Mouse (Mus musculus): Measurements from ENCODE around the gene Sgca. TPM values are rescaled to one million over a fixed set of nuclear protein-coding genes. Genes with fewer than 3 reads are reported as not detected.
A peak's percentile ranks its signal among the peaks of the same experiment; 100 is the strongest.

Sgca gene
- polyA plus RNA-seq, 1 experiment from 2014 or later: 0.24 TPM

DNA sequence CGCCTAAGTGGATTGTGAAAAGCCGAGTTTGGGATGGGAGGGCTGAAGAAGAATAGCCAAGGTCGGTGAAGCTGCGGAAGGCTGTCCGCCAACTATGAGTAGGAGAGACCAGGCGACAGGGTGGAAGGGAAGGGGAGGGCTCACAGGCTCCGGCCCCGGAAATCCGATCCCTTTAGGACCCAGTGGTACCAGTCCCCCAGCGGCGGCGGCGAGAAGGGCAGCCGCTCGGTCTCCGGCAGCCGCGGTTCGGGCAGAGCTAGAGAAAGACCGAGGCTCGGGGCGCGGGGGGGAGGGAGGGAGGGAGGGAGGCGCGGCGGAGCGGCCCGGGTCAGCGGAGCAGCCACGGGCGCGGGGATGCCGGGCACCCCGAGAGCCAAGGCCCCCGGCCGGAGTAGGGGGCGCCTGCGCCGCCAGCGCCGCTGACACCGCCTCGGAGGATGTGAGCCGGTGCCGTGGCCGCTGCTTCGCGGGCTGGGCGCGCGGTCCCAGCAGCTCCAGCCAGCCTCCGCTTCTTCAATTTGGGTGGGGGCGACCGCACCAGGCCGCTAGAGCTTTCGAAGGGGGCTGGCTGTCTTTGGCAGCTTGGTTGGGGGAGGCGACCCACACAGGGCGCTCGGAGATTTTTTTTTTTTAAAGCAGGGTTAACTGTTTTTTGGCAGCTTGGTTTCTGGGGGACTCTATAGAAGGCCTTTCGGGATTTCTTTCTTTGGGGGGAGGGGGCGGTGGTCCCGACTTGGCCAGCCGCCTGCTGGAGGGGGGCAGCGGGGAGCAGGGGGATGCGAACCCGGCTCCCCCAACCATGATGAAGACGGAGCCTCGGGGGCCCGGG lies 14.8 kb upstream of the Sgca start, which contains the start of gene Ppp1r9b:
Gene Ppp1r9b (plus strand): TSS at position 287 of the 829 bp plus-strand sequence.
- Histone ChIP-seq H3K9me3 (ENCODE audit: control insufficient read depth, low read length) (no peaks in the 10 kb centered on the region), H3K36me3 (ENCODE audit: control insufficient read depth, insufficient read depth, low read length) (peaks cover 11% of the 10 kb centered on the region; the same call in 1 of the 2 replicates), H3K4me2 (replicated peaks; ENCODE audit: low read depth, low read length) (peak within 1 kb of the TSS; percentile 99), H3K4me3 (ENCODE audit: low read length) (peak within 1 kb of the TSS; percentile 94), H3K27me3 (ENCODE audit: control insufficient read depth, insufficient read depth, low read length) (no peaks in the 10 kb centered on the region), H3K27ac (ENCODE audit: low read depth, low read length) (peak within 1 kb of the TSS; percentile 89), H3K4me1 (ENCODE audit: control insufficient read depth, insufficient read depth, low read length) (peaks cover 60% of the 10 kb centered on the region), H3K9ac (ENCODE audit: low read depth, low read length) (peak within 1 kb of the TSS; percentile 92)
- WGBS: under 1% methylated on average over 52 of the region's 69 CpGs
- ATAC-seq (ENCODE audit: low FRiP score, low TSS enrichment): peak; percentile 84

DNA sequence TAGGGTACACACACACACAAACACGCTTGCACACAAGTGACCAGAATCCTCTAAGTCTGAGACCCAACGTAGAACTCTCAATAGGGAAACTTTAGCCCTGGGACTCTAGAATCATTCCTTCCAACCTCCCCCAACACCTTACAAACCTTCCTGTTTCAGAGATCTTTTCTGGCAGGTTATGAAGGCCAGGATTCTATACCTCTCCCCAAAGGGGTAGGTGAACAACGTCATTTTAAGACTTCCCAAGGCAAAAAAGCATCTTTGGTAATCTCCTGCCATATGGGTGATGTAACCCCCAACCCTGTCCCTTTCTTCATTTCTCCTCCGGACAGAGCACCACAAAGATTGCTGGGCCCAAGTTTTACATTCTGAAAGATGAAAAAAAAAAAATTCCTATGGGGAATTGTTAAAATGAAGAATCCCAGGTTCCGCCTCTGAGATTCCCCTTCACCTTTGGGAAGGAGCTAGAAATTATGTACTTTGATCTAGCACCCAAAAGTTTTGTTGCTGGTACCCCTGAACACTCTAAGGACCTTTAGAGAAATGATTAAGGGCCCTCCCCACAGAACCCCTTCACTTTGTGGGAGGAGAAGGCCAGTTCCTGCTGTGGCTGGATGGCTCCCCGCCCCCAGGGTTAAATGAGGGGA lies 14.1 kb upstream of the Sgca start:
- Histone ChIP-seq H3K4me2 (replicated peaks; ENCODE audit: low read depth, low read length) (peak overlapping the region; percentile 99), H3K4me3 (ENCODE audit: low read length) (peak overlapping the region; percentile 94), H3K27ac (ENCODE audit: low read depth, low read length) (peak overlapping the region; percentile 89), H3K36me3 (ENCODE audit: control insufficient read depth, insufficient read depth, low read length) (peaks cover 10% of the 10 kb centered on the region; the same call in 1 of the 2 replicates), H3K9ac (ENCODE audit: low read depth, low read length) (peak overlapping the region; percentile 92; the same call in 1 of the 2 replicates), H3K27me3 (ENCODE audit: control insufficient read depth, insufficient read depth, low read length) (no peaks in the 10 kb centered on the region), H3K4me1 (ENCODE audit: control insufficient read depth, insufficient read depth, low read length) (peaks cover 55% of the 10 kb centered on the region), H3K9me3 (ENCODE audit: control insufficient read depth, low read length) (no peaks in the 10 kb centered on the region)
- no peak for ATAC-seq (ENCODE audit: low FRiP score, low TSS enrichment)
- WGBS: 47% methylated on average over 6 of the region's 6 CpGs

DNA sequence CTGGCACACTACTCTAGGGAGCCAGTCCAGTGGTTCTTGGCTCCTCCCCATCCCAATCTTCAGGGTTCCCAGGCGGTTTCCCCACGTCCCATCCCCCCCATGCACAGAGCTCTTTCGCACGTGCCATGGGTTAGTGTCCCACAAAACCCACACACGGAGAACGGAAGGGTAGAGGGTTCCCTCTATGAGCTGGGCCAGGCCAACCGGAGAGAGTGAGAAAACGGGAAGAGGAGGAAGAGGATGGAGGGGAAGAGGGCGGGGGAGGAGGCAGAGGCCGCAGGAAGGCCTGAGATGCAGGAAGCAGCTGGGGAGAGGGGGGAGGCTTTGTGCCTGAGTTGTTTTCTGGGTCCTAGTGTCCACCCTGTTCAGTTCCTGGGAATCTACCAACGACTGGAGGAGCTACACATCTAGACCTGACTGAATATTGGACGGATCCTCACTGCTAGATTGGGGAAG lies 13.5 kb upstream of the Sgca start:
- Histone ChIP-seq H3K4me1 (ENCODE audit: control insufficient read depth, insufficient read depth, low read length) (peaks cover 48% of the 10 kb centered on the region), H3K27ac (ENCODE audit: low read depth, low read length) (peak overlapping the region; percentile 89), H3K4me2 (replicated peaks; ENCODE audit: low read depth, low read length) (peak overlapping the region; percentile 99), H3K4me3 (ENCODE audit: low read length) (peak overlapping the region; percentile 94), H3K9me3 (ENCODE audit: control insufficient read depth, low read length) (no peaks in the 10 kb centered on the region), H3K27me3 (ENCODE audit: control insufficient read depth, insufficient read depth, low read length) (no peaks in the 10 kb centered on the region), H3K9ac (ENCODE audit: low read depth, low read length) (peak overlapping the region; percentile 59; the same call in 1 of the 2 replicates), H3K36me3 (ENCODE audit: control insufficient read depth, insufficient read depth, low read length) (peaks cover 3% of the 10 kb centered on the region; the same call in 1 of the 2 replicates)
- WGBS: 2% methylated on average over 12 of the region's 12 CpGs
- ATAC-seq (ENCODE audit: low FRiP score, low TSS enrichment): peak; percentile 61

DNA sequence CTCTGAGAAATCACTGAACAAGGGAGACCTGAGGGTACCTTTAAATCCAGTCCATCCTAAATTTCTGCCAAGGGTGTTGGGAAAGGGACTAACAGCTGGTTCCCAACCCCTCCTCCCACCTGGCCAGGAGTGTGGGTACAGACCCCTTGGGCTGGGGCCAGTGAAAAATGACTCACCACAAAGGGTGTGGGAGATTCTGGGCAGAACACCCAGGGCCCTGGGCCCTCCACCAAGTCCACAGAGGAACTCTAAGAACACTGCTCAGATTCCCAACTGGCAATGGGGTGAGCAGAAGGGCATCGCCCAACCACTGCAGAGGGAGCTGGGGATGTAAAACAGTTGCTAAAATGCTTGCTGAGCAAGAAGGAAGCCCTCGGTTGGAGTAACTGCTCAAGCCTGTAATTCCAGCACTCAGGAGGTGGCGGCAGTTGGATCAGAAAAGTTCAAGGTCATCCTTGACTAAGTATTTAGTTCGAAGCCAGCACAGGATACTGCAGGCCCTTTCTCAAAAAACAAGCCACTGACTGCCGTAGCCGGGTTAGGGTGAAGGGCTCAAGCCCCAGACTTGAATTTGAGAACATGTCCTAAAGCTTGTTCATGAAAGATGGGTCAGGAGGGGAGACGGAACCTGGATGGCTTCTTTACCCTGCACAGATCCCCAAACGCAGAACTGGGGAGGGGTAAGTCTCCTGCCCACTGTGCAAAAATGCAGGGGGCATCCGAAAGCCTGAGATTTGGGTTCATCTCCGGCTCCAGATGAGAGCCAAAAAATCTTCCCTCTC lies 12.8 kb upstream of the Sgca start:
- H3K36me3 ChIP-seq (ENCODE audit: control insufficient read depth, insufficient read depth, low read length): no peaks in the 10 kb centered on the region
- peak overlapping the region; percentile 89 for H3K27ac ChIP-seq (ENCODE audit: low read depth, low read length)
- peak overlapping the region; percentile 59; the same call in 1 of the 2 replicates for H3K9ac ChIP-seq (ENCODE audit: low read depth, low read length)
- WGBS: 15% methylated on average over 10 of the region's 10 CpGs
- H3K4me1 ChIP-seq (ENCODE audit: control insufficient read depth, insufficient read depth, low read length): peaks cover 42% of the 10 kb centered on the region
- no peak for ATAC-seq (ENCODE audit: low FRiP score, low TSS enrichment)
- H3K9me3 ChIP-seq (ENCODE audit: control insufficient read depth, low read length): no peaks in the 10 kb centered on the region
- peak overlapping the region; percentile 94 for H3K4me3 ChIP-seq (ENCODE audit: low read length)
- no peaks in the 10 kb centered on the region for H3K27me3 ChIP-seq (ENCODE audit: control insufficient read depth, insufficient read depth, low read length)
- peak overlapping the region; percentile 99 for H3K4me2 ChIP-seq (replicated peaks; ENCODE audit: low read depth, low read length)

DNA sequence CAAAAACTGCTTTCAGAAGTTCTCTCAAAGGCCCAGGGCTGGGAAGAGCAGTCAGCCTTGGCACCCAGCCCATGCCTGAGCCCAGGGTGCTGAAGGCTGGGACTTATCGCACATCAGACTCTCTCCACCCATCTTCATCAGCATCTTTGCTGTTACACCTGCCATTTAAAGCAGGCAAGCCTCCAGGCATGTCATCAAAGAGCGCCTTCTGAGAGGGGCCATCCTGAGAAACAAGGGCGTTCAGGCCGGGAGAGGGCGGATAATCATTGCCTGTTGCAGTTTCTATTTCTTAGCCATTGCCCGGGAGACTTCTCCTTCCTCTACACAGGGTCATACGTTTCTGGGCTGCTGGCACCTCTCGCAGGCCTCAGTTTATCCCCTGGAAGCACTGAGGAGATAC lies 11.7 kb upstream of the Sgca start:
- Histone ChIP-seq H3K4me1 (ENCODE audit: control insufficient read depth, insufficient read depth, low read length) (peaks cover 31% of the 10 kb centered on the region), H3K27ac (ENCODE audit: low read depth, low read length) (no peak overlapping the region), H3K4me2 (replicated peaks; ENCODE audit: low read depth, low read length) (no peak overlapping the region), H3K9me3 (ENCODE audit: control insufficient read depth, low read length) (no peaks in the 10 kb centered on the region), H3K36me3 (ENCODE audit: control insufficient read depth, insufficient read depth, low read length) (no peaks in the 10 kb centered on the region), H3K4me3 (ENCODE audit: low read length) (no peak overlapping the region), H3K9ac (ENCODE audit: low read depth, low read length) (no peak overlapping the region), H3K27me3 (ENCODE audit: control insufficient read depth, insufficient read depth, low read length) (no peaks in the 10 kb centered on the region)
- 80% methylated on average over 8 of the region's 8 CpGs for WGBS
- no peak for ATAC-seq (ENCODE audit: low FRiP score, low TSS enrichment)

DNA sequence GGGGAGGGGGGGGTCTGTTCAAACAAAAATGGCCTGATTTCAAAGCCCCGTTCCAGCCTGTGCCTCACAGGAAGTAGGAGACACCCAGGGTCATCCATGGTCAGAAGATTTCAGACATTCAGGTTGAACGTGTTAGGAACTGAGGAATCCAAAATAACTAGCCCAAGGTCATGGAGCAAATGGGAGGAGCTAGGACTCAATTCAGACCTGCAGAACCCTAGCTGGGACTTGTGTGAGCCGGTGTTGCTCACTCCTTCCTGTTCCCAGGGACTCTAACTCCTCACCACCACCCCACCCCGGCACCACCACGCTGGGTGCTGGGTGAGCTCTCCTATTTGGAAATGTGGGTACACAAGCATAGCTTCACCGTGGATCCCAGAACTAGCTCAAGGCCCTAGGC lies 11.2 kb upstream of the Sgca start:
- no peak overlapping the region for H3K4me2 ChIP-seq (replicated peaks; ENCODE audit: low read depth, low read length)
- no peak overlapping the region for H3K9ac ChIP-seq (ENCODE audit: low read depth, low read length)
- WGBS: 53% methylated on average over 6 of the region's 6 CpGs
- H3K4me3 ChIP-seq (ENCODE audit: low read length): no peak overlapping the region
- H3K9me3 ChIP-seq (ENCODE audit: control insufficient read depth, low read length): no peaks in the 10 kb centered on the region
- no peaks in the 10 kb centered on the region for H3K36me3 ChIP-seq (ENCODE audit: control insufficient read depth, insufficient read depth, low read length)
- no peaks in the 10 kb centered on the region for H3K27me3 ChIP-seq (ENCODE audit: control insufficient read depth, insufficient read depth, low read length)
- ATAC-seq (ENCODE audit: low FRiP score, low TSS enrichment): no peak
- H3K27ac ChIP-seq (ENCODE audit: low read depth, low read length): no peak overlapping the region
- H3K4me1 ChIP-seq (ENCODE audit: control insufficient read depth, insufficient read depth, low read length): peaks cover 26% of the 10 kb centered on the region

DNA sequence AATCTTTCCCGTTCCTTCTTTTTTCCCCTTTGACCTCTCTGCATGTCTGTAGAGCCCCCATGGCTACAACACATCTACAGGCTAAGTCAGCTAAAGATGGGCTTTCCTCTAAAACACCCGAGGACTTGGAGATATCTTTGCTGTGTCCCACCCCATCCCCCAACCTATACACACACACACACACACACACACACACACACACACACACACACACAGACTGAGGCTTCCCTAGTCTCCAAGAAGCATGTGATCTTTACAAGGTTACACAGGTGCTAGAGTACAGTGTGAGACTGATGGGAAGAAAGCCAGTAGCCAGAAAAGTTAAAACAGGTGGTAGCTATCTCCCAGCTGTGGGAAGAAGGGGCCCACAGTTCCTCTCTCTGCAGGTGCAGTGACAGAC lies 10.3 kb upstream of the Sgca start:
- no peaks in the 10 kb centered on the region for H3K27me3 ChIP-seq (ENCODE audit: control insufficient read depth, insufficient read depth, low read length)
- no peak overlapping the region for H3K9ac ChIP-seq (ENCODE audit: low read depth, low read length)
- H3K4me1 ChIP-seq (ENCODE audit: control insufficient read depth, insufficient read depth, low read length): peaks cover 24% of the 10 kb centered on the region
- no peak for ATAC-seq (ENCODE audit: low FRiP score, low TSS enrichment)
- no peak overlapping the region for H3K27ac ChIP-seq (ENCODE audit: low read depth, low read length)
- 74% methylated on average over 2 of the region's 2 CpGs for WGBS
- no peaks in the 10 kb centered on the region for H3K9me3 ChIP-seq (ENCODE audit: control insufficient read depth, low read length)
- no peaks in the 10 kb centered on the region for H3K36me3 ChIP-seq (ENCODE audit: control insufficient read depth, insufficient read depth, low read length)
- H3K4me2 ChIP-seq (replicated peaks; ENCODE audit: low read depth, low read length): no peak overlapping the region
- H3K4me3 ChIP-seq (ENCODE audit: low read length): no peak overlapping the region

DNA sequence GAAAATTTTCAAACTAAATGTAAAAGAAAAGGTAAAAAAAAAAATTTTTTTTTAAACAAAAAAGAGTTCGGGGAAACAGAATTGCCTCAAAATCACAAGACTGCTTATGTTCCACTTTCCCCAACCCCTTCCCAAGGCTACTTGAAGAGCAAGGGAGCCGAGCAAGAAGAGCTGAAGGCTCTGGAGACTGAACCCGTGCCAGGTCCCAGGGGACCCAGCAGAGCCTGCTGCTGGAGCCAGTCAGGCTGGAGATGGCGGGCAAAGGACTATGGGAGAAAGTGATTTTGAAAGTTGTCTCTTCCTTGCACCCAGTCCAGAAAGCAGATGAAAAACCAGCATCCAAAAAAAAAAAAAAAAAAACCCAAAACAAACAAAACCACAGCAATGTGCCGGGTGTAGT lies 9.7 kb upstream of the Sgca start:
- Histone ChIP-seq H3K27ac (ENCODE audit: low read depth, low read length) (no peak overlapping the region), H3K9me3 (ENCODE audit: control insufficient read depth, low read length) (no peaks in the 10 kb centered on the region), H3K27me3 (ENCODE audit: control insufficient read depth, insufficient read depth, low read length) (no peaks in the 10 kb centered on the region), H3K4me1 (ENCODE audit: control insufficient read depth, insufficient read depth, low read length) (peaks cover 24% of the 10 kb centered on the region), H3K36me3 (ENCODE audit: control insufficient read depth, insufficient read depth, low read length) (no peaks in the 10 kb centered on the region), H3K4me2 (replicated peaks; ENCODE audit: low read depth, low read length) (no peak overlapping the region), H3K9ac (ENCODE audit: low read depth, low read length) (no peak overlapping the region), H3K4me3 (ENCODE audit: low read length) (no peak overlapping the region)
- no peak for ATAC-seq (ENCODE audit: low FRiP score, low TSS enrichment)
- WGBS: 78% methylated on average over 5 of the region's 5 CpGs
